Comparison of ENCODE assay signal across 8 mouse cellular contexts in genomic region chrX:7790309-7790708, GRCm38 (mm10). TPM values are rescaled to one million over a fixed set of nuclear protein-coding genes. Genes with fewer than 3 reads are reported as not detected.
DNase-seq lines count a peak whose midpoint lies in the region; ATAC-seq and TF ChIP-seq lines count a peak whose summit lies in the region.

No protein-coding gene starts in this region.

- H3K36me3 ChIP-seq in heart, embryonic 12.5 days = 0 out of 2 replicates have a peak, but pooled peaks cover 4% of the 10 kb centered on the region
- H3K36me3 ChIP-seq in CH12.LX (replicated peaks in 1 of 2; ENCODE audit: control insufficient read depth in 1 of 2, insufficient read depth in 1 of 2, low read length in 1 of 2) = peaks cover 17 to 26% of the 10 kb centered on the region in 2 experiments
- peaks cover 12% of the 10 kb centered on the region for H3K36me3 ChIP-seq in liver, embryonic 15.5 days (replicated peaks)

- TF ChIP-seq RAD21 in CH12.LX (IDR thresholded peaks at IDR 0.05; ENCODE audit: low read depth, low read length) = no peak

- H3K9me3 ChIP-seq in heart, embryonic 12.5 days (replicated peaks) = no peaks in the 10 kb centered on the region
- H3K9me3 ChIP-seq in CH12.LX (replicated peaks; ENCODE audit: low read length) = no peaks in the 10 kb centered on the region
- H3K9me3 ChIP-seq in liver, embryonic 15.5 days (replicated peaks) = no peaks in the 10 kb centered on the region

- H3K27ac ChIP-seq in heart, embryonic 12.5 days (ENCODE audit: poor library complexity, severe bottlenecking) = no peak overlapping the region
- H3K27ac ChIP-seq in CH12.LX (ENCODE audit: insufficient read depth, low read depth) = no peak overlapping the region
- peak overlapping the region; percentile 64 for H3K27ac ChIP-seq in liver, embryonic 15.5 days (replicated peaks)

- TF ChIP-seq EP300 in CH12.LX (IDR thresholded peaks at IDR 0.05; ENCODE audit: low read length) = no peak

- intact Hi-C loops in heart, postnatal 14 days (cut with DNase I) = loop anchor here (5.0 kb wide), 1 partner anchor 33 kb away; no protein-coding TSS in a partner anchor

- peak overlapping the region; percentile 69 for H3K4me2 ChIP-seq in heart, embryonic 12.5 days
- peak overlapping the region; percentile 82; the same call in 1 of the 2 replicates for H3K4me2 ChIP-seq in CH12.LX (ENCODE audit: insufficient read depth, low read depth, poor library complexity, severe bottlenecking)
- peak overlapping the region; percentile 64 for H3K4me2 ChIP-seq in liver, embryonic 15.5 days

- peaks cover 5% of the 10 kb centered on the region; the same call in 1 of the 2 replicates for H3K79me2 ChIP-seq in CH12.LX (replicated peaks; ENCODE audit: control insufficient read depth, extremely low read depth, insufficient read depth, poor library complexity, severe bottlenecking)

- no peak for ATAC-seq in heart, embryonic 12.5 days (ENCODE audit: insufficient number of reproducible peaks, low FRiP score)
- peak; percentile 51; the same call in 1 of the 2 replicates for ATAC-seq in erythroid progenitor cell, adult 5-6 weeks (replicated peaks; ENCODE audit: low FRiP score, poor library complexity, severe bottlenecking)
- 0 out of 2 replicates have a peak, but pooled peaks have one; percentile 31 for ATAC-seq in liver, embryonic 15.5 days (ENCODE audit: insufficient read depth)

- H3K27me3 ChIP-seq in heart, embryonic 12.5 days (replicated peaks) = no peaks in the 10 kb centered on the region
- H3K27me3 ChIP-seq in CH12.LX (replicated peaks) = no peaks in the 10 kb centered on the region
- H3K27me3 ChIP-seq in liver, embryonic 15.5 days = no peaks in the 10 kb centered on the region

- no peak for TF ChIP-seq CTCF in CH12.LX (conservative IDR thresholded peaks at IDR 0.05 in 1 of 2, IDR thresholded peaks at IDR 0.05 in 1 of 2; ENCODE audit: low read depth in 2 of 2, low read length in 2 of 2)

- dilution Hi-C loops in CH12.LX (cut with MboI; ENCODE audit: extremely low pct_ligation_motif_present, extremely low pct_unique_long_range_greater_than_20kb, low sequenced_read_pairs) = no loop called here

- WGBS in heart, embryonic 12.5 days = 26% methylated on average over 5 of the region's 5 CpGs
- 21% methylated on average over 5 of the region's 5 CpGs for whole genome bisulfite sequencing in liver, embryonic 15.5 days (ENCODE audit: insufficient replicate concordance)

- no peak for DNase-seq in heart, postnatal 14 days
- no peak for DNase-seq in CH12.LX (ENCODE audit: extremely low read depth)
- DNase-seq in right cerebral cortex, postnatal 36 days (ENCODE audit: low spot score in 2 of 2) = no peak
- DNase-seq in thymus, adult 18-20 months = no peak
- no peak for DNase-seq in adrenal gland, postnatal 25 days

- H3K4me1 ChIP-seq in heart, embryonic 12.5 days (replicated peaks) = 0 out of 2 replicates have a peak, but pooled peaks cover 6% of the 10 kb centered on the region
- H3K4me1 ChIP-seq in CH12.LX (ENCODE audit: control insufficient read depth in 1 of 2, insufficient read depth in 2 of 2) = peaks cover 3 to 31% of the 10 kb centered on the region in 2 experiments; a peak in 3 of 4 replicates
- H3K4me1 ChIP-seq in liver, embryonic 15.5 days (replicated peaks) = peaks cover 11% of the 10 kb centered on the region; the same call in 1 of the 2 replicates

- no peak for TF ChIP-seq POLR2A in CH12.LX (IDR thresholded peaks at IDR 0.05; ENCODE audit: low read depth, low read length)

- in situ Hi-C loops in CH12.LX (cut with MboI; ENCODE audit: low pct_ligation_motif_present, low pct_unique_long_range_greater_than_20kb, low sequenced_read_pairs) = no loop called here

- H3K9ac ChIP-seq in heart, embryonic 12.5 days = peak overlapping the region; percentile 69
- H3K9ac ChIP-seq in CH12.LX (ENCODE audit: insufficient read depth, low read depth) = peak overlapping the region; percentile 82
- peak overlapping the region; percentile 62 for H3K9ac ChIP-seq in liver, embryonic 15.5 days

- H3K4me3 ChIP-seq in heart, embryonic 12.5 days = peak overlapping the region; percentile 58
- H3K4me3 ChIP-seq in CH12.LX (replicated peaks in 1 of 3; ENCODE audit: low read depth in 2 of 3, low read length in 2 of 3, poor library complexity in 1 of 3) = peak overlapping the region; percentile 59 to 77 (median 75)
- H3K4me3 ChIP-seq in liver, embryonic 15.5 days (replicated peaks) = peak overlapping the region; percentile 66

TF ChIP-seq in CH12.LX, 34 proteins besides CTCF, POLR2A, EP300 and RAD21:
- TF ChIP-seq SMC3 (IDR thresholded peaks at IDR 0.05; ENCODE audit: low read depth, low read length) (no peak), UBTF (IDR thresholded peaks at IDR 0.05; ENCODE audit: low read depth, low read length) (no peak), ELF1 (IDR thresholded peaks at IDR 0.05; ENCODE audit: low read depth, low read length) (no peak), HCFC1 (IDR thresholded peaks at IDR 0.05; ENCODE audit: low read depth, low read length) (no peak), NELFE (IDR thresholded peaks at IDR 0.05; ENCODE audit: low read depth, low read length) (no peak), SIN3A (IDR thresholded peaks at IDR 0.05; ENCODE audit: low read length) (no peak)

RNA-seq across cellular contexts. Expression of gene Gripap1, which starts 0.7 kb away (rescaled TPM):
- 32.0 and 32.2 TPM in 2 replicates for polyA plus RNA-seq in heart, embryonic 12.5 days (2016; fragmentation: Nextera tagmentation; extraction: Ambion mirVana)
- 10 to 100 TPM; 26.1 to 31.7 TPM for total RNA-seq in heart, postnatal 14 days (2021)
- total RNA-seq in CH12.LX (2012; rRNA removed) (25.5 and 27.1 TPM in 2 replicates), CH12.LX (2014; rRNA removed) (15.7 and 19.9 TPM in 2 replicates)
- polyA plus RNA-seq in CH12.LX (2012; ENCODE audit: insufficient read length, low read depth) = 49.4 and 53.1 TPM in 2 replicates
- total RNA-seq in erythroid progenitor cell, adult 5-6 weeks (2015; ENCODE audit: low replicate concordance) = 91.0 and 94.4 TPM in 2 replicates
- 87.0 and 176 TPM in 2 replicates for total RNA-seq in erythroid progenitor cell, adult 5-6 weeks (2017; ENCODE audit: low replicate concordance)
- 25.5 and 27.4 TPM in 2 replicates for polyA plus RNA-seq in liver, embryonic 15.5 days (2015; fragmentation: Nextera tagmentation; extraction: Ambion mirVana)
- total RNA-seq in adrenal gland, postnatal 25 days (2021) = 61.2 and 64.9 TPM in 2 replicates

RNA-seq across cellular contexts. Expression of gene Tfe3, which starts 27.9 kb away (rescaled TPM):
- 22.3 TPM in 2 replicates for polyA plus RNA-seq in heart, embryonic 12.5 days (2016; fragmentation: Nextera tagmentation; extraction: Ambion mirVana)
- 10 to 100 TPM; 14.8 to 19.9 TPM for total RNA-seq in heart, postnatal 14 days (2021)
- total RNA-seq in CH12.LX (2012; rRNA removed) (12.9 and 15.9 TPM in 2 replicates), CH12.LX (2014; rRNA removed) (6.7 and 8.3 TPM in 2 replicates)
- 26.0 TPM in 2 replicates for polyA plus RNA-seq in CH12.LX (2012; ENCODE audit: insufficient read length, low read depth)
- 18.9 and 23.4 TPM in 2 replicates for total RNA-seq in erythroid progenitor cell, adult 5-6 weeks (2015; ENCODE audit: low replicate concordance)
- total RNA-seq in erythroid progenitor cell, adult 5-6 weeks (2017; ENCODE audit: low replicate concordance) = 21.5 and 22.7 TPM in 2 replicates
- polyA plus RNA-seq in liver, embryonic 15.5 days (2015; fragmentation: Nextera tagmentation; extraction: Ambion mirVana) = 9.2 and 11.8 TPM in 2 replicates
- total RNA-seq in adrenal gland, postnatal 25 days (2021) = 40.7 and 45.0 TPM in 2 replicates

RNA-seq across cellular contexts. Expression of gene Kcnd1, which starts 31.8 kb away (rescaled TPM):
- polyA plus RNA-seq in heart, embryonic 12.5 days (2016; fragmentation: Nextera tagmentation; extraction: Ambion mirVana) = 1.4 and 1.9 TPM in 2 replicates
- total RNA-seq in heart, postnatal 14 days (2021) = under 1 TPM; 0.39 to 0.45 TPM
- 0.38 and 0.51 TPM in 2 replicates for total RNA-seq in CH12.LX (2012; rRNA removed)
- total RNA-seq in CH12.LX (2014; rRNA removed) = 0.57 and 0.63 TPM in 2 replicates
- 3.1 and 3.4 TPM in 2 replicates for polyA plus RNA-seq in CH12.LX (2012; ENCODE audit: insufficient read length, low read depth)
- 0.84 and 1.8 TPM in 2 replicates for total RNA-seq in erythroid progenitor cell, adult 5-6 weeks (2015; ENCODE audit: low replicate concordance)
- 0.68 and 3.6 TPM in 2 replicates for total RNA-seq in erythroid progenitor cell, adult 5-6 weeks (2017; ENCODE audit: low replicate concordance)
- polyA plus RNA-seq in liver, embryonic 15.5 days (2015; fragmentation: Nextera tagmentation; extraction: Ambion mirVana) = 0.18 and 0.37 TPM in 2 replicates
- total RNA-seq in adrenal gland, postnatal 25 days (2021) = 1.0 and 1.2 TPM in 2 replicates

RNA-seq across cellular contexts. Expression of gene Ccdc120, which starts 39.6 kb away (rescaled TPM):
- 6.6 and 8.2 TPM in 2 replicates for polyA plus RNA-seq in heart, embryonic 12.5 days (2016; fragmentation: Nextera tagmentation; extraction: Ambion mirVana)
- 1 to 10 TPM in 1 of 2 experiments, under 1 TPM in 1; 0.74 to 1.2 TPM for total RNA-seq in heart, postnatal 14 days (2021)
- 3.6 and 6.9 TPM in 2 replicates for total RNA-seq in CH12.LX (2012; rRNA removed)
- 3.5 and 4.4 TPM in 2 replicates for total RNA-seq in CH12.LX (2014; rRNA removed)
- 6.9 and 9.0 TPM in 2 replicates for polyA plus RNA-seq in CH12.LX (2012; ENCODE audit: insufficient read length, low read depth)
- total RNA-seq in erythroid progenitor cell, adult 5-6 weeks (2015; ENCODE audit: low replicate concordance) = not detected in 2 replicates
- total RNA-seq in erythroid progenitor cell, adult 5-6 weeks (2017; ENCODE audit: low replicate concordance) = not detected in 2 replicates
- 0.92 and 1.5 TPM in 2 replicates for polyA plus RNA-seq in liver, embryonic 15.5 days (2015; fragmentation: Nextera tagmentation; extraction: Ambion mirVana)
- total RNA-seq in adrenal gland, postnatal 25 days (2021) = 4.4 and 6.0 TPM in 2 replicates

RNA-seq across cellular contexts. Expression of gene Otud5, which starts 50.9 kb away (rescaled TPM):
- 41.1 and 41.2 TPM in 2 replicates for polyA plus RNA-seq in heart, embryonic 12.5 days (2016; fragmentation: Nextera tagmentation; extraction: Ambion mirVana)
- 10 to 100 TPM; 33.5 to 33.8 TPM for total RNA-seq in heart, postnatal 14 days (2021)
- 46.6 and 67.8 TPM in 2 replicates for total RNA-seq in CH12.LX (2012; rRNA removed)
- total RNA-seq in CH12.LX (2014; rRNA removed) = 58.0 and 61.5 TPM in 2 replicates
- 92.7 and 101 TPM in 2 replicates for polyA plus RNA-seq in CH12.LX (2012; ENCODE audit: insufficient read length, low read depth)
- 327 and 376 TPM in 2 replicates for total RNA-seq in erythroid progenitor cell, adult 5-6 weeks (2015; ENCODE audit: low replicate concordance)
- 471 and 476 TPM in 2 replicates for total RNA-seq in erythroid progenitor cell, adult 5-6 weeks (2017; ENCODE audit: low replicate concordance)
- polyA plus RNA-seq in liver, embryonic 15.5 days (2015; fragmentation: Nextera tagmentation; extraction: Ambion mirVana) = 44.9 and 54.4 TPM in 2 replicates
- total RNA-seq in adrenal gland, postnatal 25 days (2021) = 74.6 and 83.3 TPM in 2 replicates
